Mouse (Mus musculus) bone marrow macrophage, adult 2 months (primary cell): ENCODE results near the gene Rhox3f. TPM values are rescaled to one million over a fixed set of nuclear protein-coding genes. Genes with fewer than 3 reads are reported as not detected.
"Not testable (repeated sequence)": the region's sequence is repeated elsewhere in the genome, so short reads cannot be mapped to it uniquely, and the experiment has no call there.

Experiments
- H3K27ac ChIP-seq: 2 replicates; pipeline ENCODE4 v1.5.1; 2012; ENCODE audit warnings: low read depth, low read length; ENCODE audit not compliant: insufficient read depth
- H3K4me1 ChIP-seq: 2 replicates; pipeline ENCODE4 v1.6.1; 2012; ENCODE audit warnings: low read length; ENCODE audit not compliant: control insufficient read depth, insufficient read depth
- H3K4me3 ChIP-seq: 2 replicates; pipeline ENCODE4 v1.5.1; 2012; ENCODE audit warnings: mild to moderate bottlenecking, low read length, moderate library complexity; ENCODE audit not compliant: insufficient read depth
- polyA plus RNA-seq: library from polyadenylated mRNA; stranded (reverse); fragments of >200 nt; gene quantifications from 2 replicates; pipeline ENCODE4 v1.2.4, GENCODE M21; 2012; ENCODE audit not compliant: missing spikeins, insufficient read depth, insufficient read length

Rhox3f gene
- not detected in 2 replicates for polyA plus RNA-seq

GRCm38 (mm10) chrX:37580692-37581091 lies at the start of gene Rhox3f:
TSS of gene Rhox3f (plus strand) at chrX:37580992.
- H3K27ac ChIP-seq, H3K4me3 ChIP-seq, H3K4me1 ChIP-seq: not testable (repeated sequence)

- not testable (repeated sequence) for H3K4me3 ChIP-seq, H3K27ac ChIP-seq, H3K4me1 ChIP-seq
Observed at GRCm38 (mm10) chrX:37541719-37542118, 39.1 kb upstream of the Rhox3f start, which contains the start of gene Rhox3e. TSS of gene Rhox3e (plus strand) at chrX:37542019.

- H3K27ac ChIP-seq, H3K4me1 ChIP-seq: not testable (repeated sequence)
Observed at GRCm38 (mm10) chrX:37557112-37557511, 23.7 kb upstream of the Rhox3f start, which contains the start of gene Rhox4e. TSS of gene Rhox4e (plus strand) at chrX:37557412.

GRCm38 (mm10) chrX:37571105-37571504 lies 9.7 kb upstream of the Rhox3f start, which contains the start of gene Rhox2f:
TSS of gene Rhox2f (plus strand) at chrX:37571405.
- H3K27ac ChIP-seq, H3K4me1 ChIP-seq, H3K4me3 ChIP-seq: not testable (repeated sequence)

More at GRCm38 (mm10) chrX:37557112-37557511, 23.7 kb upstream of the Rhox3f start, which contains the start of gene Rhox4e:
- H3K4me3 ChIP-seq, result not testable (repeated sequence)

GRCm38 (mm10) chrX:37572638-37573037 lies 8.2 kb upstream of the Rhox3f start:
- H3K27ac ChIP-seq, H3K4me1 ChIP-seq, H3K4me3 ChIP-seq: not testable (repeated sequence)

- H3K27ac ChIP-seq, H3K4me3 ChIP-seq, H3K4me1 ChIP-seq: not testable (repeated sequence)
Observed at GRCm38 (mm10) chrX:37607604-37608003, 26.8 kb downstream of the Rhox3f start, which contains the start of gene Rhox4f. TSS of gene Rhox4f (minus strand) at chrX:37607704.

GRCm38 (mm10) chrX:37628512-37628911 lies 47.7 kb downstream of the Rhox3f start, which contains the start of gene Rhox3g:
TSS of gene Rhox3g (minus strand) at chrX:37628612.
- not testable (repeated sequence) for H3K27ac ChIP-seq, H3K4me3 ChIP-seq, H3K4me1 ChIP-seq

Other genes with a start within 250 kb of the Rhox3f start
- gene Rhox3a2, start 201.0 kb upstream of the Rhox3f start, polyA plus RNA-seq, result not detected in 2 replicates
- not detected in 2 replicates for gene Rhox4a2, start 190.1 kb upstream of the Rhox3f start, polyA plus RNA-seq
- not detected in 2 replicates for gene Rhox2b, start 168.9 kb upstream of the Rhox3f start, polyA plus RNA-seq
- gene Rhox4b, start 148.5 kb upstream of the Rhox3f start, polyA plus RNA-seq, result not detected in 2 replicates
- gene Rhox2c, start 127.3 kb upstream of the Rhox3f start, polyA plus RNA-seq, result not detected in 2 replicates
- not detected in 2 replicates for gene Rhox3c, start 122.4 kb upstream of the Rhox3f start, polyA plus RNA-seq
- gene Rhox4c, start 100.7 kb upstream of the Rhox3f start, polyA plus RNA-seq, result not detected in 2 replicates
- gene Rhox2d, start 87.6 kb upstream of the Rhox3f start, polyA plus RNA-seq, result not detected in 2 replicates
- gene Rhox4d, start 66.6 kb upstream of the Rhox3f start, polyA plus RNA-seq, result not detected in 2 replicates
- gene Rhox2e, start 50.5 kb upstream of the Rhox3f start, polyA plus RNA-seq, result not detected in 2 replicates
- gene Rhox3e, start 39.0 kb upstream of the Rhox3f start, polyA plus RNA-seq, result not detected in 2 replicates
- not detected in 2 replicates for gene Rhox4e, start 23.6 kb upstream of the Rhox3f start, polyA plus RNA-seq
- not detected in 2 replicates for gene Rhox2f, start 9.6 kb upstream of the Rhox3f start, polyA plus RNA-seq
- not detected in 2 replicates for gene Rhox4f, start 26.7 kb downstream of the Rhox3f start, polyA plus RNA-seq
- not detected in 2 replicates for gene Rhox3g, start 47.6 kb downstream of the Rhox3f start, polyA plus RNA-seq
- gene Rhox2g, start 62.5 kb downstream of the Rhox3f start, polyA plus RNA-seq, result not detected in 2 replicates
- gene Rhox4g, start 70.3 kb downstream of the Rhox3f start, polyA plus RNA-seq, result not detected in 2 replicates
- gene Rhox3h, start 87.8 kb downstream of the Rhox3f start, polyA plus RNA-seq, result not detected in 2 replicates
- gene Rhox2h, start 92.3 kb downstream of the Rhox3f start, polyA plus RNA-seq, result not detected in 2 replicates
- gene Rhox5, start 223.8 kb downstream of the Rhox3f start, polyA plus RNA-seq, result not detected in 2 replicates
- gene Rhox6, start 245.9 kb downstream of the Rhox3f start, polyA plus RNA-seq, result not detected in 2 replicates